Mouse (Mus musculus): ENCODE measurements around the gene Myo1e. TPM values are rescaled to one million over a fixed set of nuclear protein-coding genes. Genes with fewer than 3 reads are reported as not detected.

Gene Myo1e
- 27.3 TPM for polyA plus RNA-seq (2012; fragmentation: generic; extraction: Trizol)
- long read RNA-seq, experiment 1, full-length matches to known transcripts, result 9 of 20 reads
- long read RNA-seq, experiment 1, partial matches to known transcripts, result 7 of 20 reads
- long read RNA-seq, experiment 1, other reads (novel, unspliced or antisense), result 4 of 20 reads
- long read RNA-seq, experiment 2, full-length matches to known transcripts, result 243 of 283 reads
- long read RNA-seq, experiment 2, partial matches to known transcripts, result 21 of 283 reads
- long read RNA-seq, experiment 2, other reads (novel, unspliced or antisense), result 19 of 283 reads

GRCm38 (mm10) chr9:70207151-70207831, at the start of gene Myo1e:
TSS of gene Myo1e (plus strand) at chr9:70207350.
- Histone ChIP-seq H3ac (ENCODE audit: control insufficient read depth, insufficient read length, low read depth) (peak within 1 kb of the TSS; percentile 94), H3K36me3 (ENCODE audit: control insufficient read depth, insufficient read depth) (no peaks in the 10 kb centered on the region), H3K79me3 (ENCODE audit: low read depth) (peaks cover 32% of the 10 kb centered on the region), H3K79me2 (ENCODE audit: control insufficient read depth, insufficient read depth) (peaks cover 52% of the 10 kb centered on the region), H3K4me3 (ENCODE audit: insufficient read depth, poor library complexity, severe bottlenecking) (peak within 1 kb of the TSS; percentile 69), H3K27me3 (ENCODE audit: control insufficient read depth, insufficient read depth, insufficient read length) (no peaks in the 10 kb centered on the region)
- TF ChIP-seq CTCF (IDR thresholded peaks at IDR 0.05; ENCODE audit: control insufficient read depth, insufficient read depth, insufficient read length) (no peak), MYOG (IDR thresholded peaks at IDR 0.05; ENCODE audit: control insufficient read depth, extremely low read depth, insufficient read length) (no peak), USF1 (IDR thresholded peaks at IDR 0.05; ENCODE audit: low read depth) (no peak), MYOD1 (IDR thresholded peaks at IDR 0.05; ENCODE audit: control insufficient read depth, insufficient read length, low read depth) (no peak), CEBPB (IDR thresholded peaks at IDR 0.05; ENCODE audit: low read depth) (no peak)

GRCm38 (mm10) chr9:70160071-70160470, 47.1 kb upstream of the Myo1e start:
- Histone ChIP-seq H3K36me3 (ENCODE audit: control insufficient read depth, insufficient read depth) (no peaks in the 10 kb centered on the region), H3K27me3 (ENCODE audit: control insufficient read depth, insufficient read depth, insufficient read length) (no peaks in the 10 kb centered on the region), H3K79me2 (ENCODE audit: control insufficient read depth, insufficient read depth) (no peaks in the 10 kb centered on the region), H3K4me3 (ENCODE audit: insufficient read depth, poor library complexity, severe bottlenecking) (no peak overlapping the region), H3K79me3 (ENCODE audit: low read depth) (no peaks in the 10 kb centered on the region), H3ac (ENCODE audit: control insufficient read depth, insufficient read length, low read depth) (no peak overlapping the region)
- TF ChIP-seq CEBPB (IDR thresholded peaks at IDR 0.05; ENCODE audit: low read depth), result no peak

GRCm38 (mm10) chr9:70168973-70169372, 38.2 kb upstream of the Myo1e start:
- no peak overlapping the region for H3K4me3 ChIP-seq (ENCODE audit: insufficient read depth, poor library complexity, severe bottlenecking)
- H3K36me3 ChIP-seq (ENCODE audit: control insufficient read depth, insufficient read depth), result no peaks in the 10 kb centered on the region
- no peaks in the 10 kb centered on the region for H3K79me2 ChIP-seq (ENCODE audit: control insufficient read depth, insufficient read depth)
- H3K27me3 ChIP-seq (ENCODE audit: control insufficient read depth, insufficient read depth, insufficient read length), result no peaks in the 10 kb centered on the region
- H3ac ChIP-seq (ENCODE audit: control insufficient read depth, insufficient read length, low read depth), result no peak overlapping the region
- H3K79me3 ChIP-seq (ENCODE audit: low read depth), result no peaks in the 10 kb centered on the region
- no peak for TF ChIP-seq FOSL1 (IDR thresholded peaks at IDR 0.05; ENCODE audit: insufficient read depth, low read length, poor library complexity, severe bottlenecking)
- no peak for TF ChIP-seq MYOD1 (IDR thresholded peaks at IDR 0.05; ENCODE audit: control insufficient read depth, insufficient read length, low read depth)
- peak; percentile 4 for TF ChIP-seq CTCF (IDR thresholded peaks at IDR 0.05; ENCODE audit: control insufficient read depth, insufficient read depth, insufficient read length)
- no peak for TF ChIP-seq MYOG (IDR thresholded peaks at IDR 0.05; ENCODE audit: control insufficient read depth, extremely low read depth, insufficient read length)
- no peak for TF ChIP-seq MAX (IDR thresholded peaks at IDR 0.05)
- no peak for TF ChIP-seq USF1 (IDR thresholded peaks at IDR 0.05; ENCODE audit: low read depth)
- no peak for TF ChIP-seq CEBPB (IDR thresholded peaks at IDR 0.05; ENCODE audit: low read depth)

- TF ChIP-seq MAX (IDR thresholded peaks at IDR 0.05) (no peak), CEBPB (IDR thresholded peaks at IDR 0.05; ENCODE audit: low read depth) (peak; percentile 70)
- Histone ChIP-seq H3K4me3 (ENCODE audit: insufficient read depth, poor library complexity, severe bottlenecking) (no peak overlapping the region), H3ac (ENCODE audit: control insufficient read depth, insufficient read length, low read depth) (no peak overlapping the region), H3K79me3 (ENCODE audit: low read depth) (no peaks in the 10 kb centered on the region), H3K79me2 (ENCODE audit: control insufficient read depth, insufficient read depth) (no peaks in the 10 kb centered on the region), H3K36me3 (ENCODE audit: control insufficient read depth, insufficient read depth) (no peaks in the 10 kb centered on the region), H3K27me3 (ENCODE audit: control insufficient read depth, insufficient read depth, insufficient read length) (no peaks in the 10 kb centered on the region)
Measured at GRCm38 (mm10) chr9:70174291-70174848, 32.8 kb upstream of the Myo1e start.

GRCm38 (mm10) chr9:70174896-70175295, 32.3 kb upstream of the Myo1e start:
- no peak overlapping the region for H3ac ChIP-seq (ENCODE audit: control insufficient read depth, insufficient read length, low read depth)
- no peaks in the 10 kb centered on the region for H3K36me3 ChIP-seq (ENCODE audit: control insufficient read depth, insufficient read depth)
- H3K79me3 ChIP-seq (ENCODE audit: low read depth), result no peaks in the 10 kb centered on the region
- H3K27me3 ChIP-seq (ENCODE audit: control insufficient read depth, insufficient read depth, insufficient read length), result no peaks in the 10 kb centered on the region
- H3K79me2 ChIP-seq (ENCODE audit: control insufficient read depth, insufficient read depth), result no peaks in the 10 kb centered on the region
- TF ChIP-seq FOSL1 (IDR thresholded peaks at IDR 0.05; ENCODE audit: insufficient read depth, low read length, poor library complexity, severe bottlenecking), result no peak
- no peak for TF ChIP-seq MYOD1 (IDR thresholded peaks at IDR 0.05; ENCODE audit: control insufficient read depth, insufficient read length, low read depth)
- TF ChIP-seq USF1 (IDR thresholded peaks at IDR 0.05; ENCODE audit: low read depth), result no peak
- TF ChIP-seq MYOG (IDR thresholded peaks at IDR 0.05; ENCODE audit: control insufficient read depth, extremely low read depth, insufficient read length), result no peak
- TF ChIP-seq MAX (IDR thresholded peaks at IDR 0.05), result no peak
- no peak for TF ChIP-seq CEBPB (IDR thresholded peaks at IDR 0.05; ENCODE audit: low read depth)
- TF ChIP-seq CTCF (IDR thresholded peaks at IDR 0.05; ENCODE audit: control insufficient read depth, insufficient read depth, insufficient read length), result no peak
- no peak overlapping the region for H3K4me3 ChIP-seq (ENCODE audit: insufficient read depth, poor library complexity, severe bottlenecking)

GRCm38 (mm10) chr9:70176291-70176690, 30.9 kb upstream of the Myo1e start:
- H3K79me2 ChIP-seq (ENCODE audit: control insufficient read depth, insufficient read depth), result no peaks in the 10 kb centered on the region
- no peak overlapping the region for H3K4me3 ChIP-seq (ENCODE audit: insufficient read depth, poor library complexity, severe bottlenecking)
- H3K27me3 ChIP-seq (ENCODE audit: control insufficient read depth, insufficient read depth, insufficient read length), result no peaks in the 10 kb centered on the region
- H3K36me3 ChIP-seq (ENCODE audit: control insufficient read depth, insufficient read depth), result no peaks in the 10 kb centered on the region
- TF ChIP-seq CEBPB (IDR thresholded peaks at IDR 0.05; ENCODE audit: low read depth) (no peak), MYOG (IDR thresholded peaks at IDR 0.05; ENCODE audit: control insufficient read depth, extremely low read depth, insufficient read length) (no peak), FOSL1 (IDR thresholded peaks at IDR 0.05; ENCODE audit: insufficient read depth, low read length, poor library complexity, severe bottlenecking) (no peak), MAX (IDR thresholded peaks at IDR 0.05) (no peak), MYOD1 (IDR thresholded peaks at IDR 0.05; ENCODE audit: control insufficient read depth, insufficient read length, low read depth) (no peak), CTCF (IDR thresholded peaks at IDR 0.05; ENCODE audit: control insufficient read depth, insufficient read depth, insufficient read length) (no peak), USF1 (IDR thresholded peaks at IDR 0.05; ENCODE audit: low read depth) (no peak)
- H3K79me3 ChIP-seq (ENCODE audit: low read depth), result no peaks in the 10 kb centered on the region
- H3ac ChIP-seq (ENCODE audit: control insufficient read depth, insufficient read length, low read depth), result no peak overlapping the region

Measured in C2C12 (cell line).